Mouse (Mus musculus) lung, adult 18-20 months (tissue): ENCODE data around the gene Lyz2.
A peak's percentile ranks its signal among the peaks of the same experiment; 100 is the strongest.
"Not testable (repeated sequence)": the region's sequence is repeated elsewhere in the genome, so short reads cannot be mapped to it uniquely, and the experiment has no call there.

ENCODE experiments used
- DNase-seq, 2 experiments: peaks; one replicate each; pipeline ENCODE4 v3.0.0; 2022; ENCODE audit warnings: mixed read lengths in 2 of 2

Gene Lyz2

DNA sequence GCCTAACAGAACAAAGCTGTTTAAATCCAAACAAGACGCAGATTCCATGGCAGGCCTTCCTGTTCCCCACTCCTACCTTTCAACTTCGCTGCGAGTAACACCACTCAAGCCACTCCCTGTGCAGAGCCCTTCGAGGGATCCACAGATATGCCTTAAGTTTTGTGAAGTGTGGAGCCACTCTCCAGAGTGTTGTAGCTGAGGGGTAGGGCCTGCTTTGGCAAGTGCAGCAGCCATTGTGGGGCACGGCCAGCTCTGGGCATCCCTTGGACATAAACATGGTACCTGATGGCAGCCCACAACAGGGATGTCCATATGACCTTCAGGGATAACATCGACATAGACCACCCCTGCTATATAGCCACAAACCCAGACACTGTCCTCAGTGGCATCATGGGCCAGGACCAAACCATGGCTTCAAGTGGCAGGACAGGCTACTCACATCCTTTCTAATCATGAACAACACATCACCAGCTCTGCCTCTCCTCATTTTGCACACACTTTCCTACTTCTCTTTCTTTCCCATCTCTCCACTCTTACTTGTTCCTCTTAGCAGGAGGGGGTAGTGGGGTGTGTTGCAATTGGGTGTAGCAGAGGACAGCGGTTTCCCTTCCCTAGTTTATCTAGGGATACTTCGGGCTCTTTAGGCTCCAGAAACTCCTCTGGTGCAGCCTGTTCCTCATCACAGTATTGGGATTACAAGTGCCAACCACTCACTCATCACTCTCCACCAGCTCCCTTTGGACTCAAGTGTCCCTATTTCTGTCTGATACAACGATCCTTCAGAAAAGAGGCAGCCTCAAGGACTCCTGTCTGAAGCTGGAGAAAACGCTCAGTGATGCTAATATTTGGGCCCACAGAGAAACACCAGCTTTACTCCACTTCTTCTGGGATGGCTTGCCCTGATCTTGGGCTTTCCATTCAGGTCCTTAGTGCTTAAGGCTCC lies 2.7 kb upstream of the Lyz2 start:
- DNase-seq: no peak

GRCm38 (mm10) chr10:117283871-117284577 lies 1.9 kb upstream of the Lyz2 start:
- no peak for DNase-seq

GRCm38 (mm10) chr10:117283196-117283595 lies 1.1 kb upstream of the Lyz2 start:
- DNase-seq: not testable (repeated sequence)

GRCm38 (mm10) chr10:117282551-117282950 lies 430 bp upstream of the Lyz2 start:
- no peak for DNase-seq

- DNase-seq: no peak
These were observed 670 bp downstream of the Lyz2 start for GRCm38 (mm10) chr10:117281381-117281920.

DNA sequence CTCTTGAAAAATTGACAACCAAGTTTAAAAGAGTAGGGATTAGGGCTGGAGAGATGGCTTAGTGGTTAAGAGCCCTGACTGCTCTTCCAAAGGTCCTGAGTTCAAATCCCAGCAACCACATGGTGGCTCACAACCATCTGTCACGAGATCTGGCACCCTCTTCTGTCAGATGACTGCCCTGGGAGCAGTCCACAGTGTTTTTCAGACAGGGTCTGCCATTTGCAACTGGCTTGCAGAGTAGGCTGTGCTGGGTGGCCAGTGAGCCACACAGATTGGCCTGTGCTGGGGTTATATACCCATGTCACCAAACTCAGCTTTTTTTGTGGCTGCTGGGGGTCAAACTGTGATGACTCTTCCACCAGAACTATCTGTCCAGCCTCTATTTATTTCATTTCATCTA lies 2.1 kb downstream of the Lyz2 start:
- DNase-seq: peak in 1 of 2 experiments; percentile 34

GRCm38 (mm10) chr10:117278510-117278909 lies 3.6 kb downstream of the Lyz2 start:
- not testable (repeated sequence) for DNase-seq

- peak in 1 of 2 experiments; percentile 32 for DNase-seq
These were observed 4.3 kb downstream of the Lyz2 start for GRCm38 (mm10) chr10:117277779-117278178.

DNA sequence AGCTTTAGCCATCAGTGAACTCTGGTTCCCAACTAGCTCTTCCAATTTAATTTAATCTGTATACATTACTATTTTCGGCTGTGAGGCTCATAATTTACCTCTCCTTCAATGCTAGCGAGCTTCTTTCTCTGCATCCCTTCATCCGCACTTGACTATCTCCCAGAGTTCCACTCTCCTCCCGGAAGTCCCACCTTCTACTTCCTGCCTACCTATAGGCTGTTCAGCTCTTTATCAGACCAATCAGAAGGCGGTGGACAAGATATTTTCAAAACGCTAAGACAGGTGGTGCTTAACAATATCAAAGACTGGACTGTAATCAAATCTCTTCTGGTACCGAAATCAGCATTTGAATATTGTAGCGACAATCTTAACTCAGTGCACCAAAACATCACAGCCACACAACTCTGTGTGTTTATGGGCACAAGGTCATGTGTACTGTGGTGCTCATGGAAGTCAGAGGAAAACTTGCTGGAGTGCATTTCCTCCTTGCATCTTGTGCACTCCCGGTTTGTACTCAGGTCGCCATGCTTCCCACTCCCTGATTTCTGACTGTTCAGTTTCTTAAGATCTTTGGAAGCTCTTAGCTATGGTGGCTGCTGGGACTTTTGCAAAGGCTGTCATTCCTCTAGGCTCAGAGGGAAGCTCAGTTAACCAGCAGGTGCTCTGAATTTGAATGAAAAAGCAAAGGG lies 6.3 kb downstream of the Lyz2 start:
- peak in 1 of 2 experiments; percentile 34 for DNase-seq

- not testable (repeated sequence) for DNase-seq
These were observed 7.5 kb downstream of the Lyz2 start for GRCm38 (mm10) chr10:117274645-117275044.

- DNase-seq: no peak
These were observed 10.1 kb downstream of the Lyz2 start for GRCm38 (mm10) chr10:117272023-117272422.

GRCm38 (mm10) chr10:117259870-117260269 lies 22.3 kb downstream of the Lyz2 start:
- no peak for DNase-seq

DNA sequence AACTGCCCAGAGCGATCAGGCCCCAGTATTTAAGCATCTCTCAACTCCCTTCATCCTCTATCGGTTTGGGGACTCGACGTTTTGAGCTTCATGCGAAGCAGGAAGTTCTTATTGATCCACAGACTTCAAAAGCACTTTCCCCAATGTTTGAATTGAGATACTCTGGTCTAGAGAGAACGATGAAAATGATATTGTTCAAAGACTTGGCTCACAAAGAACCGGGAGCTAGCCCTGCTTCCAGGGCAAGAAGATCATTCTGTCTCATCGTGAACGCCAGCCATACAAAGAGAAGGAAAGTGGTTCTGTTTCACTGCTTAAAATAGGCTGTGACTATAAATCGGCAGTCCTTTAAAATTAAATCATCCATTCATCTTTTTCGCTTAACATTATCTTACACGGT lies 43.5 kb downstream of the Lyz2 start, which contains the start of gene 9530003J23Rik:
Gene 9530003J23Rik, minus strand, starts transcription at position 101 of the 400 bp plus-strand sequence.
- no peak for DNase-seq

- DNase-seq: peak in 1 of 2 experiments; percentile 61
These were observed 46.3 kb downstream of the Lyz2 start for GRCm38 (mm10) chr10:117235866-117236265.

GRCm38 (mm10) chr10:117234825-117235224 lies 47.3 kb downstream of the Lyz2 start:
- DNase-seq: peak in 1 of 2 experiments; percentile 53

GRCm38 (mm10) chr10:117229826-117230225 lies 52.3 kb downstream of the Lyz2 start:
- DNase-seq: peak in 1 of 2 experiments; percentile 20
